Mouse (Mus musculus): Measurements from ENCODE around the gene Adap2.
"Not testable (repeated sequence)": the region's sequence is repeated elsewhere in the genome, so short reads cannot be mapped to it uniquely, and the experiment has no call there.

The Adap2 gene

DNA sequence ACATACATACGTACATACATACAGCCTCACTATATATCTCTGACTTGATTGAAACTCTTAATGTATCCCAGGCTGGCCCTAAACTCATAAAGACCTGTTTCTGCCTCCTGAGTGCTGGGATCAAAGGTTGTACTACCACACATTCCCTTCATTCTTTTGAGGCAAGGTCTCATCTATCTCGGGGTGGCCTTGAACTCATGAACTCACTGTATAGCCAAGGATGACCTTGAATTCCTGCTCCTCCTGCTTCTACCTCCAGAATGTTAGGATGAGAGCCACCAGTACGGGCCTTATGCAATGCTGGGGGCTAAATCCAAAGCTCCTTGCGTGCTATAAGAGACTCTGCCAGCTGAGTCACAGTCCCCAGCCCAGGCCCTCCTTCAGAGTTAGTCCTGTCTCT, 7.1 kb downstream of the Adap2 start:
- DNase-seq = no peak

DNA sequence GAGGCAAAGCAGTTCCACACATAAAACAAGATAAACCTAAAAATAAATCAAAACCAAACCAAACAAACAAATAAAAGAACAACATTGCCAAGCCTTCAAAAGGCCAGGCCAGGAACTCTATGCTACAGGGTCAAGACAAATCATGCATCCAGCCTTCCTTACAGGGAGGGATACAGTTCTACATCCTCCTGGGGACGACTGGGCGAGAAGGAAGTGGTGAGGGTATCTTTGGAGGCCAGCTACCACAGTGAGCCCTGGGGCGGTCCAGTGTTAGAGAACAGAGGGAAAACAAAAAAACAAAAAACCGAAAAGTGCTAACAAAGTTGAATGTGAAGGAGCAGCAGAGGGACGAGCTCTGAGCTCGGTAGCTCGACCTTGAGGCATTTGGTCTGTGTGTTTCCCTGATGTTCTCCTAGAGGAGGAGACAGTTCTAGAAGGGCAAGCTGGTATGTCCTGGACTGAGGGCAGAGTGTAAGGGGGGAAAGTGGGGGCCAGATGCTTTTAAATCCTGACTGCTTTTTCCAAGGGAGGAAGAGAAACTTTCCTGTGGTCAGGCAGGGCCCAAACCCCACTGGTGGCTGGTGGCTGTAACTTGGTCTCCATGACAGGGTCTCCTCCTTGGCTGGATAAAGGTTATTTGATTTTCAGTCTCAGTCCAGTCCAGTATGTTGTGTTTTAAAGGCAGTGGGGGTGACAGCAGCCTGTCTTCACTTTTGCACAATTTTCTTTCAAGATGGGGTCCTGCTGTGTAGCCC, 9.6 kb downstream of the Adap2 start:
- no peak for DNase-seq

DNA sequence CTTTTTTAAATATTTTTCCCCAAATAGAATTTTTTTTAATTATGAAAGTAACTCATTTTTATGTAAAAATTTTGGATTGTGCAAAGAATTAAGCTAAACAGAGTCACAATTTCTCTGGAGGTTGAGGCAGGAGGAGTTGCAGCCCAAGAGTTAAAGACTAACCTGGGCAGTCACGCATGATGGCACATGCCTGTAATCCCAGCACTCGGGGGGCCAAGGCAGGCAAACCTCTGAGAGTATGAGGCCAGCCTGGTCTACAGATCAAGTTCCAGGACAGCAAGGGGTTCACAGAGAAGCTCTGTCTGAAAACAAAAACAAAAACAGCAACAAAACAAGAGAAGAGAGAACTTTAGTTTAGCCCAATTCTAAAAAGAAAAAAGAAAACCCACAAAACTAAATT, 10.3 kb downstream of the Adap2 start:
- no peak for DNase-seq

DNA sequence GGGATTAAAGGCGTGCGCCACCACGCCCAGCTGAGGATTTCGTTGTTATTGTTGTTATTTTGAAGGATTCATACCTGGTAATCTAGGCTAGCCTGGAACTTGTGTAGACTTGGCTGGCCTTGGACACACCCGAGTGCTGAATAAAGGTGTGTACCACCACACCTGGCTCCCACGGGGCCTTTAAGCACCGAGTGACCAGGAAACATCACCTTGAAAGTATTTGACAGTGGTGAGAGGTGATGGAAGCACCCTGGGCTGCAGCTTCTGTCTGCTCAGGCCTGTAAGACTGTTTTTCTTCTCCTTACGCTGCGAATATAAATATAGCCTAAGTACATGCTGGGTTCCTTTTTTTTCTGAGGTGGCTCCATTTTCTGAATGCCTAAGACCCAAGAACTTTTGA, 14.2 kb downstream of the Adap2 start:
- no peak for DNase-seq

DNA sequence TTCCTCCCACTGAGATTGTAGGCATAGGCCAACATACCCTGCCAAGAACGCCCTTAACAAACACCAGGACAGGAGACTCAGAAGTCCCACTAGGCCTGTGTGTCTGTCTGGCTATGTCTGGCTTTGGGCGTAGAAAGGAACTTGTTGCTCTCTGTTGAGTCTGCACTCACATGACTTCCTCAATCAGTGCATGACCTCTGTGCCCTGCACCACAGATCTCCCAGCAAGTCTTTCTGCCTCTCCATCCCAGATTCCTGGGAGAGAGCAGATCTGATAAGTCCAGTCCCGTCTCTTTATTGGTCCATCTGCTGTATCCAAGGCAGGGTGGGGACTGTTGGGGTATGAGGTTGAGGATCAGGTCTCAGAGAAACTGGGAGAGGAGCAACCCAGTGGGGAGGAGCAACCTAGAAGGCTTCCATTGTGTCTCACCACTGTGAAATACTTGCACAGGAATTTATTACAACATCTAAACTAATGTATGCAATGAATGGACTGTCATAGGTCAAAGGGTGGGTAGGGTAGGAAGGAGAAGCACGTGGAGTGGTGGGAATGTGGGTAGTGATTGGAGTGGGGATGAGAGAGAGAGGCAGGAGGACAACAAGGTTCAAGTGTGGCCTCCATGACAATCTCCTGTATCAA, 14.8 kb downstream of the Adap2 start:
- no peak for DNase-seq

DNA sequence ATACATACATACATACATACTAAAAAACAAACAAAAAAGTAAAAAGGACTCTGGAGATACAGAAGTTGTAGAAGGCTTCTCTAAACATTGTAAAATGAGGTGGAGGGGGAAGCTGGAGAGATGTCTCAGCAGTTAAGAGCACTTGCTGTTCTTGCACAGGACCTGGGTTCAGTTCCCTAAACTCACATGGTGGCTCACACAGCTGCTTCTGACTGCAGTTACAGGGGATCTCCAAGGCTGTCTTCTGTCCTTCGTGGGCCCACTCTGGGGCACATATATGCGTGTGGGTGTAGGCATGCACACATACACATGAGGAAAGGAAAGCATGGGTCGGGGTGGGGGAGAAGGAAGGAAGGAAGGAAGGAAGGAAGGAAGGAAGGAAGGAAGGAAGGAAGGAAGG, 15.7 kb downstream of the Adap2 start:
- DNase-seq = no peak

DNA sequence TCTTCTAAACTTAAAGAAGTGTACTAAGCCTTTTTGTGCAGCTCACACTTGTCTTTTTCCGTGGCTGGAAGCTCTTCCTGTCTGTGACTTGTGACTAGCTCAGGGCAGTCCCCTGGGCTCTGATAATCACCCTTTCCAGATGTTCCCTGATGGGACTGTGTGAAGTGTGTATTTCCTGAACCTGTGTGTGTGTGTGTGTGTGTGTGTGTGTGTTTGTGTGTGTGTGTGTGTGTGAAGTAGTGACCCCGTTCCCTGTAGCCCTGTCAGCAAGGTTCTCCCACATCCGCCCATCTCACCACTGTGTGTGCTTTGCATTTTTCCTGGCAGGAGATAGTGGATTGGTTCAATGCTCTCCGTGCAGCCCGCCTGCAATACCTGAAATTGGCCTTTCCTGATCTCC, 16.4 kb downstream of the Adap2 start:
- DNase-seq = no peak

DNA sequence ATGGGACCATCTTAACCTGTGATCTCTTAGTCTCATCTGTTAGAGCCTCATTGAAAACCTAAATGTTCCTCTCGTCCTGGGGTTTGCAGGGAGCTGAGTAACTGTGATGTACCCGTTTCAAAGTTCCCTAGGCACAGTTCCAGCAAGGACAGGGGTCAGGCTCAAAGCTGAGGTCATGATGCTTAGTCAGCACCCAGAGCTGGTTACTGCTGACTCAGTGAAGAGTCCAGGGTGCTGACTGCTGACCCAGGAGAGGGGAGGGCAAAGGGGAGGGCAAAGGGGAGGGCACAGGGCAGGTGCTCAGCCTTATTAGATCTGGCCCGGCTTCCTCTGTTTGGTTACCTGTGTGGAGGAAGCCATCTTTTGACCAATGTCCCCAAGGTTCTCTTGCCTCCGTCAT, 18.0 kb downstream of the Adap2 start:
- DNase-seq = no peak

DNA sequence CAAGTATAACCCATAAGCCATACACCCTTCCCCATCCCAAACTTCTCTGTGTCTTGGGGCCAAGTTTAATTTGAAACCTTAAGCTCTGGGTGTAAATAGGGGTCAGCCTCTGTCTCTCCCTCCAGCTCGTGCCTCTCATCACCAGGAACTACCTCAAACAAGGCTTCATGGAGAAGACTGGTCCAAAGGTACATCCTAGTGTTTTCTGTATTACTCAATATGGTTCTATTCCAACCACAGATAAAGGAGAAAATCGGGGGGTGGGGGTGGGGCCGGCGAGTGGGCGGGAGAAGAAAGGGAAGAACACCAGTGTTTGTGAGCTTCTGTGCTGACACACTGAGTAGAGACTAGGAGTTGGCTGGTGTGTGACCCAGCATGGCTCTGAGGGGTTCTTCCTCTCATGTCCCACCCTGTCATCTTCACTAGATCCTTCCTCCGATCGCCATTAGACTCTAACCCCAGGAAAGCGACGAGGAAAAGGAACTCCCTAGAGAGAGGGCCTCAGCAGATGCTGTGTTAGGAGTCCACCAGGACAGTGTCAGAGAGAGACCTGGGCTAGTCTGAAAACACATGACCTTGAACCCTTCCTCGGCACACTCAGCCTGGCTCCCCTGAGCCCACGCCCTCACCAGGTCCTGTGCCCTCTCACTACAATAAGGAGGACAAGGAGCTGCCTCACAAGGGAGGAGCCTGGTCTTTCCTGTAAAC, 20.2 kb downstream of the Adap2 start:
- DNase-seq = no peak

DNA sequence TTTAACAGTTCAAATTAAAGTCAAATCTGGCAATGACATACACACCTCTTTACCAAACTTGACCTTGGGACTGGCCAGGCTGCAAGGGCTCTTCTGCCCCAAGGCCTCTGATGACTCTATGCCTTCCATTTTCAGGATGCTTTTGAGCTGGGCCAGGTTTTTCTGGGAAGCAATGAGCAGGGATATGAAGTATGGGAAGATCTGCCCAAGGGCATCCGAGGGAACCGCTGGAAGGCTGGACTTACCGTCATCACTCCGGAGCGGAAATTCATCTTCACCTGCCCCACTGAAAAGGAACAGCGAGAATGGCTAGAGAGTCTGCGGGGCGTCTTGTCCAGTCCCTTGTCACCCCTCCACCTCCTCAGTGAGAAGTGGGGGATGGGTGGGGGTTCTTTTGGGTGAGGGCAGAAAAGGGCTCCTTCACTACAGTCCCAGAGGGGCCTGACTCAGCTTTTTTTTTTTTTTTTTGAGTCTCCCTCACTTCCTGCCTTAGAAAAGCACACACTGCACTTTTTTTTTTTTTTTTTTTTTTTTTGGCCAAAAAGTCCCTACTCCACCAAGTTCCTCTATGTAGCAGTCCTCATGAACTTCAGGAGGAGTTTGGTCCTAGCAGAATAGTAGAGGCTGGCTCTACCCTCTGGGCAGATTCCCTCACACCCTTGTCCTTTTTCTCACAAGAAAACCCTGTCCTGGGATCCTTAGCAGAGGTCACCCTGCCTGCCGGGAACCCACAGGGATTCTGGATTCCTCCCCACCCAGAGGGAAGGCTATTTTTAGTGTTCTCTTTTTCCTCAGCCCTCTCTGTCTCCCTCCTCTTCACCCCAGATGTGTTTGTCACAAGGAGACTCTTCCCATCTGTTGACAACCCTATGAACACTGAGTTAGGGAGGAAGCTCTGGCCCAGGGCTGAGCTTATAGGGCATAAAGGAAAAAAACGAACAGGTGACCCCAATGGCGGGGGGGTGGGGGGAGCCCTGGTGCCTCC, 23.3 kb downstream of the Adap2 start:
- DNase-seq = no peak

DNA sequence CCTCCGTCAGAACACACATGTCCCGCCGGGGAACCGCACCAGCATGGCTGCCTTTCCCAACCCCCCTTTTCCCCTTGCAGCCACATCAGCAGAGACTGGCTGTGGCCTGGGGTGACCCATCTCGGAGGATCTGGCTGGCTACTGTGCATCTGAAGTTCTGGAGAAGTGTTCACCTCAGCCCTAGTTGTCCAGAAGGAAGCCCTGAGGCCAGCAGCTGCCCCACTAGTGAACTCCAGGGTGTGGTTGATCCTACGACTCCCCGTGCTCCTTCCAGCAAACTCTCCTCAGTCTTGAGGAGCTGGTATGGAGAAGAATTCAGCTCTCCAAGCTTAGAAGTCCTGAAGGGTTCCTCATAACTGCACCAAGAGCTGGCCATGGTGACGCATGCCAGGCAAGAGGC, 24.4 kb downstream of the Adap2 start:
- no peak for DNase-seq

DNA sequence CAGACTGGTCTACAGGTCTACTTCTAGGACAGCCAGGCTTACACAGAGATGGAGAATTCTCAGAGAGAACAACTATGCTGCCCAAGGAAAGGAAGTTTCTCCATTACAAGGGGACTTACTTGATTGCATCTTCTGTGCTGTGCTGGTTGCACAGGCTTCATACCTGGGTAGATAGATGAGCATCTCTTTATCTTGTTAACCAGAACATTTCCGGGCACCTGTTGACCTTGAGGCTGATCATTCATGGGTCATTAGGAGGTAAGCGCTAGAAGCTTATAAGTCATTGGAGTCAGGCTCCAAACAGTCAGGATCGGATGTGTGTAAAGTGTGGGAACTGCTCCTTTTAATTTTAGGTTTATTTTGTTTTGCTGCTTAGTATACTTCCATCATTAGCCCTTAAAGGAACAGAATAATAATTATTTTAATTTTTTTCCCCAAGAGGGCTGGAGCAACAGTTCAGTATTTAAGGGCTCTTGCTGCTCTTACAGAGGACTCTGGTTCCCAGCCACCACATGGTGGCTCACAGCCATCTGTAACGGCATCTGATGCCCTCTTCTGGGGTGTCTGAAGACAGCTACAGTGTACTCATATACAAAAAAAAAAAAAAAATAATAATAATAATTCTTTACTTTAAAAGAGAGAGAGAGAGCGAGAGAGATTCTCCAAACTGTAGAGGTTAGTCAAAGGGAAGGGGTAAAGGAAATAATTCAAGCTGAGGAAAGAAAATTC, 27.3 kb downstream of the Adap2 start:
- DNase-seq = no peak

DNA sequence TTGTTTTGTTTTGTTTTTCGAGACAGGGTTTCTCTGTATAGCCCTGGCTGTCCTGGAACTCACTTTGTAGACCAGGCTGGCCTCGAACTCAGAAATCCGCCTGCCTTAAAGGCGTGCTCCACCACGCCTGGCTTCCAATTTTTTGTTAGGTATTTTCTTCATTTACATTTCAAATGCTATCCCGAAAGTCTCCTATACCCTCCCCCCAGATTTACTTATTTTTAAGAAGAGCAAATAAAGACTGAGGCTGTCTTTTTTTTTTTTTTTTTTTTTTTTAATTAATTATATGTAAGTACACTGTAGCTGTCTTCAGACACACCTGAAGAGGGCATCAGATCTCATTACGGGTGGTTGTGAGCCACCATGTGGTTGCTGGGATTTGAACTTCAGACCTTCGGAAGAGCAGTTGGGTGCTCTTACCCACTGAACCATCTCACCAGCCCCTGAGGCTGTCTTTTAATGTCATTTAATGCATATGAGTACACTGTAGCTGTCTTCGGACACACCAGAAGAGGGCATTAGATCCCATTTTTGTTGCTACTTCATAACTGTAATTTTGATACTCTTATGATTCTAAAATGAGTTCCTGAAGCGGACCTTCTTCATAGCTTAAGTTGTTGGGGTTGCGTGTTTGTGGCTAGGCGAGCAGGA, 29.3 kb downstream of the Adap2 start:
- not testable (repeated sequence) for DNase-seq

DNA sequence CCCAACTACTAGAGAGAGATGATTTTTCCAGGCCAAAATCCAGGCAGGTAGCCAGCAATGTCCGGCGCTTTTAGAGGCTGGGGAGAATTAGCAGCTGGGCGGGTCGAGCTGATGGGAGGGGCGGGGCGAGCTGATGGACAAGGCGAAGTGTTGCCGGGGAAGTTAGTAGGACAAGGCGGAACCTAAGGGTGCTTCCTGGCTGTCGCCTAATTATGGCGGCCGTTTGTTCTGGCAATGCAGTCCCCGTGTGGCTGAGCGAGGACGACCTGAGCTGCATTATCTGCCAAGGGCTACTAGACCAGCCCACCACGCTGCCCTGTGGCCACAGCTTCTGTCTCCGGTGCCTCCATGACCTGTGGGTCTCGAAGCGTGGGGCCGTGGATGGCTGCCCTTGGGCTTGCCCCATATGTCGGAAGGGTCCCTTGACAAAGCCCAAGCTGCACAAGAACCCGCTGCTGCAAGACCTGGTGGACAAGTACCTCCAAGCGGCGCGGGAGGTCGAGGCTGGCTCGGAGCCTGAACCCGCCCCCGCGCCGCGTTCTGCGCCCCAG, 29.9 kb downstream of the Adap2 start, which contains the start of gene Rnf135:
Gene Rnf135, plus strand, starts transcription at position 147 of the 551 bp plus-strand sequence.
- peak; percentile 88 for DNase-seq

DNA sequence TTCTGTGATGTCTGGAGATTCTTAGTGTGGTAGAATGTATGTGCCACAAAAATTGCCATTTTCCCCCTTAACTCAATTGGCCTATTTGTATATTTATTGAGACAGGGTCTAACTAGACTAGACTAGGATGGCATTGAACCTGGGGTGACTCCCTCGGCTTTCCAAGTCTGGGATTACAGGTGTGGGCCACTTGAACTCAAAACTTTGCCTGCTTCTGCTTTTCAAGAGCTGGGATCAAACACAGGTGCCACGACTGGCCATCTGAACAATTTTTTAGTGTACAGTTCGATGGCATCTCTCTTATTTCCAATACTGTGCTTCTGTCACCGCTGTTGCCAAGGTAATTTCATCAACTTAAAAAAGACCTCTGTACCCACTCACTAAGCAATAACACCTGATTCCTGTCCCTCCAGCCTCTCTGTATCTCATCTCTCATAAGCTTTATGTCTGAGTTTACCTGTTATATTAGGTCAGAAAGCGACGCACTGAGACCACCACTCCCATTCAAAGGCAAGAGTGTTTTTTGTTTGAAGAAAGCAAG, 30.7 kb downstream of the Adap2 start:
- no peak for DNase-seq

DNA sequence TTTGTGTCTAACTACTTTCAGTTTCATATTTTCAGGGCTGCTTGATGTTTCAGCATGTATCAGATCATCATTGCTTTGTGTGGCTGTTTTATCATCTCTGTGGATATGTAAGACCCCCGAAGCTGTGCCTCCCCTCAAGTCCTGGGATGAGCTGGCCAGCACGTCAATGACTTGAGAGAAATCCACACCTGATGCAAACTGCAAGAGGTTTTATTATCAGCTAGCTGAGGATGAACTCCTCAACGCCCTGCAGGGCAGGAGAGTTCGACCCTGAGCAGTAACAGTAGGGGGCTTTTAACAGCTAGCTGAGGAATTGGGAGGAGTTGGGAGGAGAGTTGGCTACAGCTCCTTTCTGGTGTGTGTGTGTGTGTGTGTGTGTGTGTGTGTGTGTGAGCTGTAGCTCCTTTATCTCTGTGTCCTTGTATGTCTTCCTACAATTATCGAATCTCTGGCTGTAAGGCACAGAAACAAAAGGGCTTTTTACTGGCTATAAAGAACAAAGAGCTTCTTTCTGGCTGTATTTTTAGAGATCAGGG, 31.6 kb downstream of the Adap2 start:
- DNase-seq = not testable (repeated sequence)

DNA sequence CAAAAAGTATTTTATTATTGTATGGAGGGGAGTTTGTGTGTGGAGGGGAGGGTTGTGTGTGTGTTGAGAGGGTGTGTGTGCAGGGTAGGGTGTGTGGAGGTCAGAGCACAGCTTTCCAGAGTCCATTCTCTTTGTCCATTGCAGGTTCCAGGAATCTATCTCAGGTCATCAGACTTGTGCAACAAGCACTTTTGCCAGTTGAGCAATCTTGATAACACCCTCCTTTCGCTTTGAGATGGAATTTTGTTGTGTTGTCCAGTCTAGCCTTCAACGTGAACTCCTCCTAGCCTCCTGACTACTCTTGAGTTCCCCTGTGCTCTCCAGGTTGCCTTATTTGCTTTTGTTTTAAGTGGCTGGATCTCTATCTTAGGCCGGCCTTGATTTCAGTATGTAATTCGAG, 36.4 kb downstream of the Adap2 start:
- no peak for DNase-seq

DNA sequence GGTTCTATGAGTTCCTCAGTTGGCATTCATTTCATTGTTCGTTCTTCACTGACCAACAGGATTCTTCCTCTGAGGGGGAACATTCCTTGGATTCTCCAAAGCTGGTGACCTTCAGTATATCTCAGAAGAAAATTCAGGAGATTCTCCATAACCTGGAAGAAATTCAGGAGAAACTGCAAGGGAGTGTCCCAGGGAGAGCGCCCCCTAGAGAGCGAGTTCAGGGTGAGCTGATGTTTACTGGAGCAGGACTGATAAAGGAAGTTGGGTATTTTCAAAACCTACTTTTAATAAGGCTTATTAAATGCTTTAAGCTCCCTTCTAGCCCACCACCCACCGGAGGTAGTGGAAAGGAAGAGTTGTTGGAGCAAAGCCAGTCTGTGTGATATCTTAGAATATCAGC, 39.9 kb downstream of the Adap2 start:
- no peak for DNase-seq

DNA sequence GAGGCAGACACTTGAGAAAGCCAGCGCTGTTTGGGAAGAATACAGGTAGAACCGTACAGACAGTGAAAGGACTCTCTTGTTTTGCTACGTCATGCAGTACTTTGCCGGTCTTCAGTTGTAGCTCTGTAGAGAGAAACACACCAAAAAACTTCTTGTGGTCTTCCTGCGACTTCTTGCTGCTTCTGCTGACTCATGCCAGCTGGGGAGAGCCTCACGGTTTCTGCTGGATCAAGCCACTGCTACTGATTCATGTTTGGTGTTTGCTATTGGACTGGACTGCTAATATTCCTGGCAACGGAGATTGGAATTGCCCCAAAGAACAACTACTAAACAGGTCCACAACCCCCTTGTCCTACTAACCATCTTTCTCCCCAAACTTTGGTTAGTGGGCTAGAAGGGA, 42.4 kb downstream of the Adap2 start:
- no peak for DNase-seq

DNA sequence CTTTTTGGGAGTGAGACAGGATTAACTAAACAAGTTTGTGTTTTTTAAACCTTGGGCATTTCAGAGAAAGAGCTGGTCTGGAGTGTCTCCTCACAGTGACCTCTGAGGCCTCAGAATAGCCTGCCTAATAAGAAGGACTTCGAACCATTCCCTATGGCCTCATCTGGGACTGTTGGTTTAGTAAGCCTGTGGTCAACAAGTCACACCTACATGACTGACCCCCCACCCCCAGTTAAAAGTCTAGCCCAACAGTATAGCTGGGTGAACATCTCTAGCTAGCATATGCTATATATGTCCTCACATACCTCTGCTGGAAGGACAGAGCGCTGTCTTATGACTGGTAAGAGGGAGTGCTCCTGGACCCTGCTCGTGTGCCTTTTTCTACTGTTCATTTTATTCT, 45.4 kb downstream of the Adap2 start:
- no peak for DNase-seq

DNA sequence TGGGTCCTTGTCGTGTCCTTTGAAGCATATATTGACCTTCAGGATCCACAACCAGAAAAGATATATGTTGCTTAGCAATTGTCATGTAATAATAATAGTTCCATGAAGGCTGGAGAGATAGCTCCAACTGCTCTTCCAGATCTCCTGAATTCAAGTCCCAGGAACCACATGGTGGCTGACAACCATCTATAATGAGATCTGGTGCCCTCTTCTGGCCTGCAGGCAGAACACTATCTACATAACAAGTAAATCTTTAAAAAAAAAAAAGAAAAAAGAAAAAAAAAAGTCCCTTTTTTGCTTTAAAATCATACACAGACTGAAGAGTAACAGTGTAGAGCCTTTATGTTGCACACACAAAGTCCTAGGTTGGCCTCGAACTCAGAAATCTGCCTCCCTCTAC, 45.9 kb downstream of the Adap2 start:
- DNase-seq = no peak
